17 mouse cellular contexts compared by ENCODE assay signal in genomic region chr2:168332972-168333371, GRCm38 (mm10). TPM values are rescaled to one million over a fixed set of nuclear protein-coding genes. Genes with fewer than 3 reads are reported as not detected.
A peak's percentile ranks its signal among the peaks of the same experiment; 100 is the strongest.
DNase-seq lines count a peak whose midpoint lies in the region; ATAC-seq lines count a peak whose summit lies in the region.
"Had no signal": no experiment of that assay in that cellular context is flagged by ENCODE, and none has a peak within 500 bp of the region (broad histone marks: within the 10 kb centered on the region; RNA-seq: fewer than 3 reads in every experiment).

No protein-coding gene starts in this region.

- H3K27ac ChIP-seq in kidney, embryonic 16.5 days (ENCODE audit: low read length) = no peak overlapping the region
- H3K27ac ChIP-seq in lung, embryonic 16.5 days (ENCODE audit: low read length) = 0 out of 2 replicates have a peak overlapping the region, but pooled peaks have one; percentile 38
- H3K27ac ChIP-seq: embryonic facial prominence, embryonic 12.5 days; heart, adult 2 months; macrophage; stomach, postnatal 0 days had no signal

- intact Hi-C loops in heart, postnatal 10 days (cut with DNase I) = no loop called here

- H3K4me2 ChIP-seq in kidney, embryonic 16.5 days (replicated peaks; ENCODE audit: low read depth, low read length) = no peak overlapping the region
- no peak overlapping the region for H3K4me2 ChIP-seq in lung, embryonic 16.5 days (ENCODE audit: low read depth, low read length)
- H3K4me2 ChIP-seq: embryonic facial prominence, embryonic 12.5 days had no signal

- no peaks in the 10 kb centered on the region for H3K36me3 ChIP-seq in kidney, embryonic 16.5 days (ENCODE audit: insufficient read depth, low read length)
- no peaks in the 10 kb centered on the region for H3K36me3 ChIP-seq in lung, embryonic 16.5 days (ENCODE audit: control insufficient read depth, insufficient read depth, low read length)
- H3K36me3 ChIP-seq: embryonic facial prominence, embryonic 12.5 days had no signal

- peak; percentile 54 to 59 for DNase-seq in heart, postnatal 10 days
- DNase-seq in heart, adult 11 months = no peak
- peak; percentile 46 for DNase-seq in kidney, postnatal 14 days
- peak; percentile 65 for DNase-seq in 416B (ENCODE audit: low read depth)
- no peak for DNase-seq in spleen, postnatal 4 days (ENCODE audit: low spot score in 2 of 2)
- no peak for DNase-seq in adipocyte (ENCODE audit: low spot score)
- DNase-seq: adrenal gland, adult 8-10 months; cerebellum, adult 11-12 months; forebrain, postnatal 0 days; liver had no signal

- H3K27me3 ChIP-seq in kidney, embryonic 16.5 days (ENCODE audit: insufficient read depth, low read length) = no peaks in the 10 kb centered on the region
- no peaks in the 10 kb centered on the region; the same call in 1 of the 2 replicates for H3K27me3 ChIP-seq in lung, embryonic 16.5 days (ENCODE audit: control insufficient read depth, insufficient read depth, low read depth, low read length)
- H3K27me3 ChIP-seq: embryonic facial prominence, embryonic 12.5 days had no signal

- H3K9me3 ChIP-seq in kidney, embryonic 16.5 days (ENCODE audit: low read length) = no peaks in the 10 kb centered on the region
- no peaks in the 10 kb centered on the region for H3K9me3 ChIP-seq in lung, embryonic 16.5 days (ENCODE audit: control insufficient read depth, low read length)
- H3K9me3 ChIP-seq: embryonic facial prominence, embryonic 12.5 days had no signal

- 16% methylated on average over 6 of the region's 6 CpGs for WGBS in kidney, embryonic 16.5 days
- WGBS in lung, embryonic 16.5 days = 16% methylated on average over 6 of the region's 6 CpGs

- peaks cover 9% of the 10 kb centered on the region for H3K4me1 ChIP-seq in kidney, embryonic 16.5 days (ENCODE audit: insufficient read depth, low read length)
- H3K4me1 ChIP-seq in lung, embryonic 16.5 days (replicated peaks; ENCODE audit: control insufficient read depth, insufficient read depth, low read length) = peaks cover 20% of the 10 kb centered on the region

- H3K4me3 ChIP-seq in kidney, embryonic 16.5 days (ENCODE audit: low read length) = no peak overlapping the region
- H3K4me3 ChIP-seq in lung, embryonic 16.5 days (ENCODE audit: low read length) = no peak overlapping the region
- H3K4me3 ChIP-seq: embryonic facial prominence, embryonic 12.5 days; heart, adult 2 months had no signal

- no peak for ATAC-seq in kidney, embryonic 16.5 days (ENCODE audit: low FRiP score, low TSS enrichment)
- ATAC-seq in lung, embryonic 16.5 days (ENCODE audit: low read depth) = peak; percentile 84
- ATAC-seq: forebrain, postnatal 0 days had no signal

- H3K9ac ChIP-seq in kidney, embryonic 16.5 days (replicated peaks; ENCODE audit: low read length) = no peak overlapping the region
- H3K9ac ChIP-seq in lung, embryonic 16.5 days (ENCODE audit: low read length) = no peak overlapping the region
- H3K9ac ChIP-seq: embryonic facial prominence, embryonic 12.5 days; forebrain, postnatal 0 days had no signal

RNA-seq across cellular contexts. Expression of gene Kcng1, which starts 51.4 kb away (rescaled TPM):
- under 1 TPM; 0.07 to 0.36 TPM for total RNA-seq in heart, postnatal 10 days (2021)
- 1.5 and 2.9 TPM in 2 replicates for polyA plus RNA-seq in kidney, embryonic 16.5 days (2015; fragmentation: Nextera tagmentation; extraction: Ambion mirVana)
- polyA plus RNA-seq in lung, embryonic 16.5 days (2015; fragmentation: Nextera tagmentation; extraction: Ambion mirVana) = 0.19 and 0.20 TPM in 2 replicates
- total RNA-seq: heart, adult 2 months; heart, postnatal 25 days had no signal
- polyA plus RNA-seq: macrophage had no signal

Comparison
In these comparisons a context has a peak if more than half of its experiments do, and no peak if none do; other contexts are left out.
1. DNase-seq: peak in heart, postnatal 10 days (2 of 2), kidney, postnatal 14 days (single experiment) and 416B (single experiment); none in heart, adult 11 months (single experiment), spleen, postnatal 4 days (0 of 2) and adipocyte (single experiment).